Mouse (Mus musculus): ENCODE data around the gene Kif5c. TPM values are rescaled to one million over a fixed set of nuclear protein-coding genes. Genes with fewer than 3 reads are reported as not detected.

Kif5c gene
- polyA plus RNA-seq, 1 experiment from 2014 or later: 153 TPM

GRCm38 (mm10) chr2:49743775-49744174 is 124.7 kb downstream of the Kif5c start:
- WGBS: 66% methylated on average over 6 of the region's 6 CpGs
- Histone ChIP-seq H3K4me1 (peaks cover 38% of the 10 kb centered on the region), H3K4me2 (replicated peaks) (no peak overlapping the region), H3K27me3 (no peaks in the 10 kb centered on the region), H3K27ac (peak overlapping the region; percentile 40; the same call in 1 of the 2 replicates), H3K9ac (no peak overlapping the region), H3K4me3 (no peak overlapping the region), H3K9me3 (replicated peaks) (no peaks in the 10 kb centered on the region), H3K36me3 (peaks cover 62% of the 10 kb centered on the region)
- ATAC-seq (ENCODE audit: low FRiP score): no peak

- Histone ChIP-seq H3K4me1 (peaks cover 38% of the 10 kb centered on the region), H3K27me3 (no peaks in the 10 kb centered on the region), H3K36me3 (peaks cover 61% of the 10 kb centered on the region), H3K4me2 (replicated peaks) (no peak overlapping the region), H3K4me3 (no peak overlapping the region), H3K27ac (peak overlapping the region; percentile 40), H3K9ac (no peak overlapping the region), H3K9me3 (replicated peaks) (no peaks in the 10 kb centered on the region)
- ATAC-seq (ENCODE audit: low FRiP score): no peak; the same call in 1 of the 2 replicates
- WGBS: 69% methylated on average over 11 of the region's 11 CpGs
These were observed 125.4 kb downstream of the Kif5c start for GRCm38 (mm10) chr2:49744251-49745093.

- Histone ChIP-seq H3K27ac (peak overlapping the region; percentile 40; the same call in 1 of the 2 replicates), H3K36me3 (peaks cover 66% of the 10 kb centered on the region), H3K27me3 (no peaks in the 10 kb centered on the region), H3K9me3 (replicated peaks) (no peaks in the 10 kb centered on the region), H3K9ac (no peak overlapping the region), H3K4me1 (peaks cover 38% of the 10 kb centered on the region), H3K4me2 (replicated peaks) (no peak overlapping the region), H3K4me3 (no peak overlapping the region)
- peak; percentile 33 for ATAC-seq (ENCODE audit: low FRiP score)
- WGBS: 70% methylated on average over 14 of the region's 14 CpGs
These were observed 126.1 kb downstream of the Kif5c start for GRCm38 (mm10) chr2:49745094-49745781.

GRCm38 (mm10) chr2:49746947-49747346 is 127.8 kb downstream of the Kif5c start:
- Histone ChIP-seq H3K9me3 (replicated peaks) (no peaks in the 10 kb centered on the region), H3K4me2 (replicated peaks) (no peak overlapping the region), H3K27me3 (no peaks in the 10 kb centered on the region), H3K4me1 (peaks cover 24% of the 10 kb centered on the region), H3K27ac (0 out of 2 replicates have a peak overlapping the region, but pooled peaks have one; percentile 30), H3K9ac (no peak overlapping the region), H3K4me3 (no peak overlapping the region), H3K36me3 (peaks cover 71% of the 10 kb centered on the region)
- WGBS: 83% methylated on average over 7 of the region's 7 CpGs
- no peak for ATAC-seq (ENCODE audit: low FRiP score)

GRCm38 (mm10) chr2:49747670-49748069 is 128.6 kb downstream of the Kif5c start:
- H3K4me3 ChIP-seq: no peak overlapping the region
- no peak overlapping the region for H3K9ac ChIP-seq
- H3K4me1 ChIP-seq: peaks cover 19% of the 10 kb centered on the region
- H3K27me3 ChIP-seq: no peaks in the 10 kb centered on the region
- peaks cover 78% of the 10 kb centered on the region for H3K36me3 ChIP-seq
- no peak overlapping the region for H3K27ac ChIP-seq
- no peak for ATAC-seq (ENCODE audit: low FRiP score)
- H3K9me3 ChIP-seq (replicated peaks): no peaks in the 10 kb centered on the region
- WGBS: 72% methylated on average over 2 of the region's 2 CpGs
- H3K4me2 ChIP-seq (replicated peaks): no peak overlapping the region

GRCm38 (mm10) chr2:49748628-49749342 is 129.7 kb downstream of the Kif5c start:
- no peaks in the 10 kb centered on the region for H3K9me3 ChIP-seq (replicated peaks)
- H3K4me3 ChIP-seq: no peak overlapping the region
- H3K36me3 ChIP-seq: peaks cover 80% of the 10 kb centered on the region
- no peak overlapping the region for H3K9ac ChIP-seq
- no peak overlapping the region for H3K27ac ChIP-seq
- no peaks in the 10 kb centered on the region for H3K27me3 ChIP-seq
- WGBS: 79% methylated on average over 14 of the region's 14 CpGs
- H3K4me1 ChIP-seq: peaks cover 8% of the 10 kb centered on the region
- no peak for ATAC-seq (ENCODE audit: low FRiP score)
- no peak overlapping the region for H3K4me2 ChIP-seq (replicated peaks)

GRCm38 (mm10) chr2:49749730-49750576 is 130.9 kb downstream of the Kif5c start:
- no peak overlapping the region for H3K27ac ChIP-seq
- H3K4me1 ChIP-seq: peaks cover 2% of the 10 kb centered on the region
- WGBS: 92% methylated on average over 11 of the region's 11 CpGs
- no peak overlapping the region for H3K4me3 ChIP-seq
- no peaks in the 10 kb centered on the region for H3K27me3 ChIP-seq
- H3K9ac ChIP-seq: no peak overlapping the region
- peaks cover 79% of the 10 kb centered on the region for H3K36me3 ChIP-seq
- no peak overlapping the region for H3K4me2 ChIP-seq (replicated peaks)
- no peaks in the 10 kb centered on the region for H3K9me3 ChIP-seq (replicated peaks)
- no peak for ATAC-seq (ENCODE audit: low FRiP score)

GRCm38 (mm10) chr2:49751544-49752210 is 132.6 kb downstream of the Kif5c start:
- Histone ChIP-seq H3K4me2 (replicated peaks) (no peak overlapping the region), H3K36me3 (peaks cover 76% of the 10 kb centered on the region), H3K27ac (no peak overlapping the region), H3K4me3 (no peak overlapping the region), H3K27me3 (no peaks in the 10 kb centered on the region), H3K9ac (no peak overlapping the region), H3K4me1 (0 out of 2 replicates have a peak, but pooled peaks cover 2% of the 10 kb centered on the region), H3K9me3 (replicated peaks) (no peaks in the 10 kb centered on the region)
- no peak for ATAC-seq (ENCODE audit: low FRiP score)
- 86% methylated on average over 10 of the region's 10 CpGs for WGBS

- H3K27me3 ChIP-seq: no peaks in the 10 kb centered on the region
- no peak overlapping the region for H3K27ac ChIP-seq
- WGBS: 92% methylated on average over 8 of the region's 8 CpGs
- no peak overlapping the region for H3K4me2 ChIP-seq (replicated peaks)
- no peaks in the 10 kb centered on the region for H3K9me3 ChIP-seq (replicated peaks)
- H3K36me3 ChIP-seq: peaks cover 76% of the 10 kb centered on the region
- ATAC-seq (ENCODE audit: low FRiP score): no peak
- 0 out of 2 replicates have a peak, but pooled peaks cover 2% of the 10 kb centered on the region for H3K4me1 ChIP-seq
- H3K9ac ChIP-seq: no peak overlapping the region
- no peak overlapping the region for H3K4me3 ChIP-seq
These were observed 133.1 kb downstream of the Kif5c start for GRCm38 (mm10) chr2:49752211-49752607.

- H3K9ac ChIP-seq: no peak overlapping the region
- no peak overlapping the region for H3K4me2 ChIP-seq (replicated peaks)
- peak overlapping the region; percentile 35; the same call in 1 of the 2 replicates for H3K27ac ChIP-seq
- H3K27me3 ChIP-seq: no peaks in the 10 kb centered on the region
- no peak for ATAC-seq (ENCODE audit: low FRiP score)
- no peak overlapping the region for H3K4me3 ChIP-seq
- 87% methylated on average over 3 of the region's 3 CpGs for WGBS
- no peaks in the 10 kb centered on the region for H3K9me3 ChIP-seq (replicated peaks)
- H3K4me1 ChIP-seq: 0 out of 2 replicates have a peak, but pooled peaks cover 2% of the 10 kb centered on the region
- H3K36me3 ChIP-seq: peaks cover 79% of the 10 kb centered on the region
These were observed 134.0 kb downstream of the Kif5c start for GRCm38 (mm10) chr2:49753062-49753461.

- Histone ChIP-seq H3K9ac (no peak overlapping the region), H3K9me3 (replicated peaks) (no peaks in the 10 kb centered on the region), H3K27ac (no peak overlapping the region), H3K36me3 (peaks cover 84% of the 10 kb centered on the region), H3K27me3 (no peaks in the 10 kb centered on the region), H3K4me3 (no peak overlapping the region), H3K4me1 (0 out of 2 replicates have a peak, but pooled peaks cover 2% of the 10 kb centered on the region), H3K4me2 (replicated peaks) (no peak overlapping the region)
- ATAC-seq (ENCODE audit: low FRiP score): no peak
- 63% methylated on average over 2 of the region's 2 CpGs for WGBS
These were observed 136.0 kb downstream of the Kif5c start for GRCm38 (mm10) chr2:49755054-49755453.
